Mouse (Mus musculus) heart, adult 11 months (tissue): ENCODE measurements around the gene Mpp4.

Experiments used
- DNase-seq: peaks from one replicate; pipeline ENCODE4 v3.0.0; 2022

Mpp4 gene

DNA sequence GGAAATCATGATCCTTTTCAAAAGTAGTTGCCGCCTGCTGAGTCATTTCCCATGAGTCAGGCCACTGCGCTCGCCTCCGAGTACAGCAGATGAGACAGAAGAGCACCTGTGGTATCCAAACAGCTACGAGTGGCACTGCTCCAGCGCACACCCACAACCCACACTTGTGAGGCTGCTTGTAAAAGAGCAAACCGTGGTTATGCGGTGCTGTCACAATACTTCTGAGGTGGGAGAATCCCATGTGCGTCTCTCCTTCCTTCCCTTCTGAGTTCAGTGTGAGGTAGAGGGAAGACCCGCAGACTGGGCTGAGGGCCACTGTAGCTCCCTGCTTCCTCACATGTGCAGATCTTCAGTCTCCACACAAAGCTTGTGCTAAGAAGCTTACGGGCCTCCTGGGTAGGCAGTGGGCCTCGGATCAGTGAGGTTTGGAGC is at the start of gene Mpp4:
Gene Mpp4 (minus strand): TSS at position 360 of the 432 bp plus-strand sequence.
- peak; percentile 86 for DNase-seq

DNA sequence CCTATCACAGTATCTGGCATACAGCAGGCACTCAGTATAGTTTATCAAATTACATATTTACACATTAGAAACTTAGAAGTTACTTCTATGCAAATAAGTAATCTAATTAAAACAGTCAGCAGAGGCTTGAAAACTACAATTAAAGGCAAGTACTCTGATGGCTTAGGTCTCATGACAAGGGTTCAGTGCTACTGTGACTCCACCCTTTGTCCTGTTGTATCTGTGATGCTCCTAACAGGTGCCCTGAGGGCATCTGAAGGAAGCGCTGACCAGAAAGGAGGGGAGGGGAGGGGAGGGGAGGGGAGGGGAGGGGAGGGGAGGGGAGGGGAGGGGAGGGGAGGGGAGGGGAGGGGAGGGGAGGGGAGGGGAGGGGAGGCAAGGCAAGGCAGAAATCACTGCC is 49.8 kb upstream of the Mpp4 start:
- no peak for DNase-seq

GRCm38 (mm10) chr1:59212076-59212779 is 49.0 kb upstream of the Mpp4 start:
- peak; percentile 66 for DNase-seq

GRCm38 (mm10) chr1:59211651-59212050 is 48.5 kb upstream of the Mpp4 start:
- DNase-seq = peak; percentile 19

DNA sequence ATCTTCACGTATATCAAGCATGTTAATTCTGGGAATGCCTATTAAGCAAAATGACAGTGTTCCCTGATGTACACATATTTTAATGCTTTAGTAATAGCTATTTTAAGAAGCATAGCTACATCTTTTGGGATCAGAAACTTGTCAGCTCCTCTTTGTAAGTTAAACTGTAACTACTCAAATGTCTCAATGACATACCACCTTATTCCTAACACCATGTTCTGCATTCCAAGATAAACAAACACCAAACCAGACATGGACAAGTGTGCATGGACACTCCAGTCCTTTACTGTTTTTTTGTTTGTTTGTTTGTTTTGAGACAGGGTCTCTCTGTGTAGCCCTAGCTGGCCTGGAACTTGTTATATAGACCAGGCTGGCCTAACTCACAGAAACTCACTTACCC is 45.1 kb upstream of the Mpp4 start:
- DNase-seq = no peak

DNA sequence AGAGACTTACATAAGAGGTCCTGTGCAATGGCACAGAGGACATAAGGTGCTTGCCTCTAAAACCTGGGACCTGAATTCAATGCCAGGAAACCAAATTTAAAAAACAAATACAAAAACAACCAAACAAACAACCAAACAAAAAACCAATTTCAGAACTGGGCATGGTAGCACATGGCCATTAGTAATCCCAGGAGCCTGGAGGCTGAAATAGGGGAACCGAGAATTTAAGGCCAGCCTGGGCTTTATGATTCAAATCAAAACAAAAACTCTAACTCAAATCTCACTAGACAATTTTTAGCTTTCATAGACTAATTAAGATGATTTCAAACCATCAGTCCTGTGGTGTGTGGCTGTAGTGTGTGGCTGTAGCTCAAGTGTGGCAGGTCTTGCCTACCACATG is 41.3 kb upstream of the Mpp4 start:
- no peak for DNase-seq

GRCm38 (mm10) chr1:59202367-59202766 is 39.2 kb upstream of the Mpp4 start:
- peak; percentile 77 for DNase-seq

- peak; percentile 61 for DNase-seq
Observed at GRCm38 (mm10) chr1:59201561-59201960, 38.4 kb upstream of the Mpp4 start.

- peak; percentile 22 for DNase-seq
Observed at GRCm38 (mm10) chr1:59200960-59201359, 37.8 kb upstream of the Mpp4 start.

DNA sequence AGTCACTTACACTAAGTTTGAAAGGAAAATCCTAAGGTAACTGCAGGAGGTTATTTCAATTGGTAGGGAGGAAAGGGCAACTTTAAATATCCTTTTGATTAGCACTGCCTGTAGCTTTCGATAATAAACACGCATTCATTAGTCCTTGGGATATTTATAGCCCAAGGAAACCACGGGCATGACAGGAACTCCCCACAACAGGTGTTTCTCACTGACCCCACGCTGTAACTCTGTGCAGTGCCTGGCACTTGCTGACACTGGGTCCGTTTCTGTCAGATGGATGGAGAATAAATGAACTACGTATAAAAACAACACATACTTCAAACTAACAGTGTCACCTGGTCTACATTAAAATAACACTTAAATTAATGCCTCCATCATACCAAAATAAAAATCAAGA is 31.8 kb upstream of the Mpp4 start:
- DNase-seq = peak; percentile 54

GRCm38 (mm10) chr1:59187786-59188185 is 24.6 kb upstream of the Mpp4 start:
- peak; percentile 54 for DNase-seq

DNA sequence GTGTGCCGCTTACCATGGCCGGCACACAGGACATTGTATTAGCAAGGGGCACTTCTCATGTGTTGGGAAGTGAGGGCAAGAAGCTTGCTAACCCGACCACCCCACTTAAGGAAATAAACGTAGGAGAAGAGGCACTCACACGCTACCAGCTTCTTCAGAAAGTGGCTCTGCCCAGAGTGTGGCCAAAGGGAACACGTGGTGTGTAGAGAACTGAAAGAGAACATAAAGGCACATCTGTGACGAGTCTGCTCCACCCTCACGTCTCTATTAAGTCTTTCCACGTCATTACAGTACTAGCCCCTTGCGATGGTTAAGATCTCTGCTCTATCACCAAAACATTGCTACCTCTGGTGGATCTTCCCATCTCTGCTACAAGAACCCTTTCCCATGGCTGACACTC is 23.1 kb upstream of the Mpp4 start:
- peak; percentile 24 for DNase-seq

- DNase-seq = peak; percentile 76
Observed at GRCm38 (mm10) chr1:59185410-59185809, 22.2 kb upstream of the Mpp4 start.

- peak; percentile 73 for DNase-seq
Observed at GRCm38 (mm10) chr1:59183045-59183444, 19.9 kb upstream of the Mpp4 start.

GRCm38 (mm10) chr1:59182373-59182772 is 19.2 kb upstream of the Mpp4 start:
- DNase-seq = peak; percentile 45

- DNase-seq = peak; percentile 80
Observed at GRCm38 (mm10) chr1:59180003-59180402, 16.8 kb upstream of the Mpp4 start.

- peak; percentile 72 for DNase-seq
Observed at GRCm38 (mm10) chr1:59178401-59178800, 15.2 kb upstream of the Mpp4 start.

DNA sequence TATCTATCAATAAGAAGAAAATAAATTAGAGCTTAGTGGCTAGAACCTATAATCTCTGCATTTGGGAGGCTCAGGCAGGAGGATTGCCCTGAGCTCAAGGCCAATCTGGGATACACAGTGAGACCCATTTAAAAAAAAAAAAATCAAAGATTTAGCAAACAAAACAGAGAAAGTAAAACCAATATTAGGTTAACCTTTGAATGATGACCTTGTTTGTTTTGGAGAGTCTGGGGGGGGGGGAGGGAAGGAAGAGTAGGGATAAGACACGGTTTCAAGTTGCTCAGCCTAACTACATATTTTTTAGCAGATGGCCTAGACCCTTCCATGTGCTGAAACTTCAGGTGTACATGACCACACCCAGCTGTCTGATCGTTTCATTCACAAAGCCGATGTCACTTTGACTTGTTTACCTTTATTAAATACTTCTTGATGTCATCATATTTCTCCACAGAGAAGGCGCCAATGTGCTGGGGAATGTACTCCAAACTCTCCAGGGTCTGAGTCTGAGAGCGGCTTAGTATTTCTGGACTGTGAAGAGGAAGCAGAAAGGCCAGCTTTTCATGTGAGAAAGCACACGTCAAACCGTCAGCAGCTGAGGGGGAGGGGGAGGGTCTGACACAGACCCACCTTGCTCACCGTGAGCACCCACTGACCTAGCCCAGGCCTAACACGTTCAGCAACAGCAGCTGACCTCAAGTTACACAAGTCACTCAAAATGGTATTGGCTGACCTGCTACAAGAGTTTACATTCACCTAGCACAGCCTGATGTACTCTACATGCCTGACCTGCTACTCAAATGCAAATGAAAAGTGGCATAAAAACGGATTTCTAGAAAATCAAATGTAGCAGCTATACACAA is 11.6 kb upstream of the Mpp4 start:
- peak; percentile 71 for DNase-seq

DNA sequence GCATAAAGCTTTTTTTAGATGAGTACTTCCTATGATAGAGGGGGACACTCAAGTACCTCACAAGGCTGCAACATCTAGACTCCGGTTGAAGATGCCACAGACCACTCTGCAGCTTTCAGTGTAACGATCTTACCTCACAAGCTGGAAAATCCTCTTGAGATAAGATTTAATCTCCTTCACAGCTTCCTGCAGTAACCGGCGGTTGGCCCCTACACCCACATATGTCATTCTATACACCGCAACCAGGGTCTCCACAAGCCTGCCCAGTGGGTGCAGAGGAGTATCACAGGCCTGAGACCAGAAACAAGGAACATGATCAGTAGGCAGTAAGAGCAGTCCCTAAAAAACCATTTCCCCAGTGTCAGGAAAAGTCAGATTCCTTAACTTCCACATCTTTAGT is 9.8 kb upstream of the Mpp4 start:
- peak; percentile 4 for DNase-seq

GRCm38 (mm10) chr1:59171875-59172274 is 8.7 kb upstream of the Mpp4 start:
- DNase-seq = peak; percentile 53

DNA sequence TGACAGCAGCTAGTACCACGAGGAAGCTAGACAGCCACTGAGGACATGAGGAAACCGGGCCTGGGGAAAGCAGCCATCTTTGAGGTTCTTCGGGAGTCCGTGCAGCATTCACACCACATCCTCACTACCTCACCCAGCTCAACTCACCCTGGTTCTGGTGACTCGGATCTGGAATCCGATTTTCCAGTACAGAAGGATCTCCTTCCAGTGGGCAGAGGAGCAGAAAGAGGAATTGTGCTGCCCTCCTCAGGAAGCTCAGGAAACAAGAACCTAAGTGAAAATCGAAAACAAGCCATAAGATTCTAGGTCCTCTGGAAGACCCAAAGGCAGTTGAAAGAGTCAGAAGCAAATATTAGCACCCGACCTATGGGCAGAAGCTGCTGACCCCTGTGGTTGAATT is 7.1 kb upstream of the Mpp4 start:
- peak; percentile 80 for DNase-seq

GRCm38 (mm10) chr1:59169586-59169985 is 6.4 kb upstream of the Mpp4 start:
- no peak for DNase-seq

- DNase-seq = peak; percentile 14
Observed at GRCm38 (mm10) chr1:59168556-59168955, 5.4 kb upstream of the Mpp4 start.
